Mouse (Mus musculus): ENCODE measurements around the gene Nrxn1. TPM values are rescaled to one million over a fixed set of nuclear protein-coding genes. Genes with fewer than 3 reads are reported as not detected.
A peak's percentile ranks its signal among the peaks of the same experiment; 100 is the strongest.

Gene Nrxn1
- total and polyA plus RNA-seq, 3 experiments: 2.0 to 2.7 (median 2.1) TPM

- H3K9ac ChIP-seq (ENCODE audit: low read depth, low read length): no peak overlapping the region
- H3K4me1 ChIP-seq (ENCODE audit: control insufficient read depth, insufficient read depth, low read length): no peaks in the 10 kb centered on the region
- DNase-seq: peak; percentile 4 to 27
- no peaks in the 10 kb centered on the region for H3K27me3 ChIP-seq (ENCODE audit: control insufficient read depth, insufficient read depth, low read length)
- no peak overlapping the region for H3K27ac ChIP-seq
- no peaks in the 10 kb centered on the region for H3K36me3 ChIP-seq (ENCODE audit: control insufficient read depth, insufficient read depth, low read length)
- H3K79me2 ChIP-seq (replicated peaks; ENCODE audit: control insufficient read depth, insufficient read depth, low read length): no peaks in the 10 kb centered on the region
- intact Hi-C loops (cut with DNase I): loop anchor here (10.0 kb wide), 1 partner anchor 85 kb away; no protein-coding TSS in a partner anchor
- no peak for TF ChIP-seq EP300 (IDR thresholded peaks at IDR 0.05; ENCODE audit: insufficient read depth, low read depth, low read length)
- TF ChIP-seq CTCF (IDR thresholded peaks at IDR 0.05): peak; percentile 72
- no peak for TF ChIP-seq POLR2A (IDR thresholded peaks at IDR 0.05; ENCODE audit: insufficient read depth, low read depth, low read length)
- no peak overlapping the region for H3K4me3 ChIP-seq
- 67% methylated on average over 8 of the region's 8 CpGs for WGBS
Measured at GRCm38 (mm10) chr17:90809197-90810163, 283.4 kb downstream of the Nrxn1 start.

GRCm38 (mm10) chr17:90808256-90808655 lies 284.6 kb downstream of the Nrxn1 start:
- Histone ChIP-seq H3K27ac (no peak overlapping the region), H3K27me3 (ENCODE audit: control insufficient read depth, insufficient read depth, low read length) (no peaks in the 10 kb centered on the region), H3K36me3 (ENCODE audit: control insufficient read depth, insufficient read depth, low read length) (no peaks in the 10 kb centered on the region), H3K9ac (ENCODE audit: low read depth, low read length) (no peak overlapping the region), H3K4me3 (no peak overlapping the region), H3K79me2 (replicated peaks; ENCODE audit: control insufficient read depth, insufficient read depth, low read length) (no peaks in the 10 kb centered on the region), H3K4me1 (ENCODE audit: control insufficient read depth, insufficient read depth, low read length) (no peaks in the 10 kb centered on the region)
- WGBS: 63% methylated on average over 2 of the region's 2 CpGs
- intact Hi-C loops (cut with DNase I): no loop called here
- no peak for DNase-seq
- no peak for TF ChIP-seq CTCF (IDR thresholded peaks at IDR 0.05)
- no peak for TF ChIP-seq POLR2A (IDR thresholded peaks at IDR 0.05; ENCODE audit: insufficient read depth, low read depth, low read length)

GRCm38 (mm10) chr17:90807199-90807598 lies 285.7 kb downstream of the Nrxn1 start:
- Histone ChIP-seq H3K4me3 (no peak overlapping the region), H3K79me2 (replicated peaks; ENCODE audit: control insufficient read depth, insufficient read depth, low read length) (no peaks in the 10 kb centered on the region), H3K36me3 (ENCODE audit: control insufficient read depth, insufficient read depth, low read length) (no peaks in the 10 kb centered on the region), H3K27ac (no peak overlapping the region), H3K27me3 (ENCODE audit: control insufficient read depth, insufficient read depth, low read length) (no peaks in the 10 kb centered on the region), H3K9ac (ENCODE audit: low read depth, low read length) (no peak overlapping the region), H3K4me1 (ENCODE audit: control insufficient read depth, insufficient read depth, low read length) (no peaks in the 10 kb centered on the region)
- DNase-seq: no peak
- intact Hi-C loops (cut with DNase I): no loop called here
- TF ChIP-seq CTCF (IDR thresholded peaks at IDR 0.05): no peak
- no peak for TF ChIP-seq EP300 (IDR thresholded peaks at IDR 0.05; ENCODE audit: insufficient read depth, low read depth, low read length)
- TF ChIP-seq POLR2A (IDR thresholded peaks at IDR 0.05; ENCODE audit: insufficient read depth, low read depth, low read length): no peak

- Histone ChIP-seq H3K27ac (no peak overlapping the region), H3K36me3 (ENCODE audit: control insufficient read depth, insufficient read depth, low read length) (no peaks in the 10 kb centered on the region), H3K4me1 (ENCODE audit: control insufficient read depth, insufficient read depth, low read length) (no peaks in the 10 kb centered on the region), H3K9ac (ENCODE audit: low read depth, low read length) (no peak overlapping the region), H3K79me2 (replicated peaks; ENCODE audit: control insufficient read depth, insufficient read depth, low read length) (no peaks in the 10 kb centered on the region), H3K27me3 (ENCODE audit: control insufficient read depth, insufficient read depth, low read length) (no peaks in the 10 kb centered on the region), H3K4me3 (no peak overlapping the region)
- intact Hi-C loops (cut with DNase I): no loop called here
- DNase-seq: no peak
- 59% methylated on average over 2 of the region's 2 CpGs for WGBS
- TF ChIP-seq POLR2A (IDR thresholded peaks at IDR 0.05; ENCODE audit: insufficient read depth, low read depth, low read length) (no peak), CTCF (IDR thresholded peaks at IDR 0.05) (no peak), EP300 (IDR thresholded peaks at IDR 0.05; ENCODE audit: insufficient read depth, low read depth, low read length) (no peak)
Measured at GRCm38 (mm10) chr17:90798689-90799088, 294.2 kb downstream of the Nrxn1 start.

GRCm38 (mm10) chr17:90797659-90798288 lies 295.1 kb downstream of the Nrxn1 start:
- Histone ChIP-seq H3K27ac (no peak overlapping the region), H3K27me3 (ENCODE audit: control insufficient read depth, insufficient read depth, low read length) (no peaks in the 10 kb centered on the region), H3K79me2 (replicated peaks; ENCODE audit: control insufficient read depth, insufficient read depth, low read length) (no peaks in the 10 kb centered on the region), H3K36me3 (ENCODE audit: control insufficient read depth, insufficient read depth, low read length) (no peaks in the 10 kb centered on the region), H3K9ac (ENCODE audit: low read depth, low read length) (no peak overlapping the region), H3K4me3 (no peak overlapping the region), H3K4me1 (ENCODE audit: control insufficient read depth, insufficient read depth, low read length) (no peaks in the 10 kb centered on the region)
- 91% methylated on average over 2 of the region's 2 CpGs for WGBS
- intact Hi-C loops (cut with DNase I): no loop called here
- no peak for DNase-seq
- no peak for TF ChIP-seq CTCF (IDR thresholded peaks at IDR 0.05)
- TF ChIP-seq POLR2A (IDR thresholded peaks at IDR 0.05; ENCODE audit: insufficient read depth, low read depth, low read length): no peak
- TF ChIP-seq EP300 (IDR thresholded peaks at IDR 0.05; ENCODE audit: insufficient read depth, low read depth, low read length): no peak

- no peak overlapping the region for H3K9ac ChIP-seq (ENCODE audit: low read depth, low read length)
- intact Hi-C loops (cut with DNase I): no loop called here
- no peaks in the 10 kb centered on the region for H3K4me1 ChIP-seq (ENCODE audit: control insufficient read depth, insufficient read depth, low read length)
- no peaks in the 10 kb centered on the region for H3K36me3 ChIP-seq (ENCODE audit: control insufficient read depth, insufficient read depth, low read length)
- no peak overlapping the region for H3K27ac ChIP-seq
- WGBS: 75% methylated on average over 2 of the region's 2 CpGs
- no peaks in the 10 kb centered on the region for H3K79me2 ChIP-seq (replicated peaks; ENCODE audit: control insufficient read depth, insufficient read depth, low read length)
- TF ChIP-seq CTCF (IDR thresholded peaks at IDR 0.05) (no peak), POLR2A (IDR thresholded peaks at IDR 0.05; ENCODE audit: insufficient read depth, low read depth, low read length) (no peak), EP300 (IDR thresholded peaks at IDR 0.05; ENCODE audit: insufficient read depth, low read depth, low read length) (no peak)
- no peaks in the 10 kb centered on the region for H3K27me3 ChIP-seq (ENCODE audit: control insufficient read depth, insufficient read depth, low read length)
- no peak for DNase-seq
- H3K4me3 ChIP-seq: no peak overlapping the region
Measured at GRCm38 (mm10) chr17:90796974-90797373, 295.9 kb downstream of the Nrxn1 start.
